Mouse (Mus musculus) MEL (cell line): Measurements from ENCODE around the gene Mbd6. TPM values are rescaled to one million over a fixed set of nuclear protein-coding genes. Genes with fewer than 3 reads are reported as not detected.

Source experiments
- DNase-seq: peaks from one replicate; pipeline ENCODE4 v3.0.0; 2011; ENCODE audit warnings: low read depth, low spot score
- H3K27ac ChIP-seq: 2 replicates; pipeline ENCODE4 v1.5.1; 2012; ENCODE audit warnings: low read depth, mild to moderate bottlenecking, control low read depth, low read length, moderate library complexity; ENCODE audit not compliant: control insufficient read depth
- H3K27me3 ChIP-seq, 2 experiments: fragments of 150-350 bp in 1 of 2; sonication (generic) in 1 of 2; 2 replicates each; pipeline ENCODE4 v1.6.1; 2012; ENCODE audit warnings: low read length in 2 of 2, mild to moderate bottlenecking in 2 of 2, improper control_type of control experiment in 1 of 2, moderate library complexity in 1 of 2; ENCODE audit not compliant: insufficient read depth in 2 of 2, control insufficient read depth in 1 of 2
- H3K36me3 ChIP-seq, 2 experiments: 2 replicates each; pipeline ENCODE4 v1.6.1; 2012 to 2014; ENCODE audit warnings: low read length in 2 of 2, improper control_type of control experiment in 1 of 2, inconsistent platforms in 1 of 2, mild to moderate bottlenecking in 1 of 2; ENCODE audit not compliant: insufficient read depth in 2 of 2, control insufficient read depth in 1 of 2
- H3K4me1 ChIP-seq, 2 experiments: fragments of 150-350 bp in 1 of 2; sonication (generic) in 1 of 2; 2 replicates each; pipeline ENCODE4 v1.6.1; 2012; ENCODE audit warnings: low read length in 2 of 2, improper control_type of control experiment in 1 of 2, mild to moderate bottlenecking in 1 of 2; ENCODE audit not compliant: insufficient read depth in 2 of 2, control insufficient read depth in 1 of 2
- H3K4me3 ChIP-seq, 2 experiments: fragments of 150-350 bp in 1 of 2; sonication (generic) in 1 of 2; 2 replicates each; pipeline ENCODE4 v1.5.1; 2012; ENCODE audit warnings: low read depth in 2 of 2, low read length in 2 of 2, mild to moderate bottlenecking in 2 of 2, moderate library complexity in 2 of 2, control low read depth in 1 of 2, improper control_type of control experiment in 1 of 2; ENCODE audit not compliant: control insufficient read depth in 1 of 2, insufficient read depth in 1 of 2
- H3K79me2 ChIP-seq: 2 replicates; pipeline ENCODE4 v1.6.1; 2012; ENCODE audit warnings: mild to moderate bottlenecking, low read length, moderate library complexity; ENCODE audit not compliant: control insufficient read depth, poor library complexity, insufficient read depth
- H3K9ac ChIP-seq: 2 replicates; pipeline ENCODE4 v1.6.1; 2012; ENCODE audit warnings: low read depth, mild to moderate bottlenecking, control low read depth, low read length, moderate library complexity; ENCODE audit not compliant: control insufficient read depth, poor library complexity, severe bottlenecking
- H3K9me3 ChIP-seq: fragments of 150-350 bp; sonication (generic); replicated peaks from 2 replicates; pipeline ENCODE4 v1.6.1; 2012; ENCODE audit warnings: mild to moderate bottlenecking, low read length, improper control_type of control experiment, moderate library complexity; ENCODE audit not compliant: insufficient read depth
- BHLHE40 ChIP-seq: IDR thresholded peaks from 2 replicates; pipeline ENCODE4 v1.6.1; 2012; ENCODE audit warnings: low read depth, mild to moderate bottlenecking, inconsistent platforms, low read length, improper control_type of control experiment, borderline replicate concordance
- CHD1 ChIP-seq: IDR thresholded peaks from 2 replicates; pipeline ENCODE4 v1.6.1; 2012; ENCODE audit warnings: low read depth, mild to moderate bottlenecking, inconsistent platforms, low read length, improper control_type of control experiment
- E2F4 ChIP-seq: IDR thresholded peaks from 2 replicates; pipeline ENCODE4 v1.6.1; 2011; ENCODE audit warnings: low read depth, low read length, improper control_type of control experiment, borderline replicate concordance
- EP300 ChIP-seq, 2 experiments: IDR thresholded peaks; 2 replicates each; pipeline ENCODE4 v1.6.1; 2011; ENCODE audit warnings: improper control_type of control experiment in 2 of 2, low read length in 2 of 2, low read depth in 1 of 2, mild to moderate bottlenecking in 1 of 2
- ETS1 ChIP-seq: IDR thresholded peaks from 2 replicates; pipeline ENCODE4 v1.6.1; 2012; ENCODE audit warnings: low read depth, mild to moderate bottlenecking, inconsistent platforms, low read length, improper control_type of control experiment, moderate library complexity
- GABPA ChIP-seq: IDR thresholded peaks from 2 replicates; pipeline ENCODE4 v1.6.1; 2012; ENCODE audit warnings: low read depth, mild to moderate bottlenecking, inconsistent platforms, low read length, improper control_type of control experiment, moderate library complexity
- GATA1 ChIP-seq: IDR thresholded peaks from 2 replicates; pipeline ENCODE4 v1.6.1; 2011; ENCODE audit warnings: low read depth, low read length, improper control_type of control experiment
- HCFC1 ChIP-seq: IDR thresholded peaks from 2 replicates; pipeline ENCODE4 v1.6.1; 2012; ENCODE audit warnings: low read depth, mild to moderate bottlenecking, inconsistent platforms, low read length, improper control_type of control experiment, moderate library complexity
- KAT2A ChIP-seq: conservative IDR thresholded peaks from 2 replicates; pipeline ENCODE4 v1.6.1; 2012; ENCODE audit warnings: low read depth, low read length, improper control_type of control experiment, inconsistent platforms
- MAX ChIP-seq: IDR thresholded peaks from 2 replicates; pipeline ENCODE4 v1.6.1; 2011; ENCODE audit warnings: low read length, improper control_type of control experiment
- MEF2A ChIP-seq: IDR thresholded peaks from 2 replicates; pipeline ENCODE4 v1.6.1; 2014; ENCODE audit warnings: low read depth, mild to moderate bottlenecking, inconsistent platforms, low read length, improper control_type of control experiment; ENCODE audit not compliant: poor library complexity, insufficient replicate concordance, severe bottlenecking; ENCODE audit errors: extremely low read depth
- POLR2A ChIP-seq, 2 experiments: IDR thresholded peaks; 2 replicates each; pipeline ENCODE4 v1.6.1; 2011 to 2012; ENCODE audit warnings: low read length in 2 of 2, mild to moderate bottlenecking in 2 of 2, control low read depth in 1 of 2, improper control_type of control experiment in 1 of 2, low read depth in 1 of 2, moderate library complexity in 1 of 2; ENCODE audit not compliant: control insufficient read depth in 1 of 2, insufficient read depth in 1 of 2, poor library complexity in 1 of 2
- POLR2AphosphoS5 ChIP-seq: IDR thresholded peaks from 2 replicates; pipeline ENCODE4 v1.6.1; 2012; ENCODE audit warnings: low read depth, borderline replicate concordance, mild to moderate bottlenecking, inconsistent platforms, low read length, moderate library complexity, mixed read lengths
- RCOR1 ChIP-seq: IDR thresholded peaks from 2 replicates; pipeline ENCODE4 v1.6.1; 2012; ENCODE audit warnings: low read depth, mild to moderate bottlenecking, inconsistent platforms, low read length, improper control_type of control experiment
- SIN3A ChIP-seq: IDR thresholded peaks from 2 replicates; pipeline ENCODE4 v1.6.1; 2012; ENCODE audit warnings: low read length, improper control_type of control experiment, inconsistent platforms
- TAL1 ChIP-seq: IDR thresholded peaks from 2 replicates; pipeline ENCODE4 v1.6.1; 2012; ENCODE audit warnings: mild to moderate bottlenecking, inconsistent platforms, low read length, moderate library complexity, mixed read lengths
- UBTF ChIP-seq: IDR thresholded peaks from 2 replicates; pipeline ENCODE4 v1.6.1; 2012; ENCODE audit warnings: low read depth, mild to moderate bottlenecking, inconsistent platforms, low read length, improper control_type of control experiment, moderate library complexity, borderline replicate concordance; ENCODE audit not compliant: insufficient read depth
- ZKSCAN1 ChIP-seq: IDR thresholded peaks from 2 replicates; pipeline ENCODE4 v1.6.1; 2012; ENCODE audit warnings: low read depth, mild to moderate bottlenecking, inconsistent platforms, low read length, improper control_type of control experiment, moderate library complexity
- ZMIZ1 ChIP-seq: IDR thresholded peaks from 2 replicates; pipeline ENCODE4 v1.6.1; 2012; ENCODE audit warnings: low read depth, mild to moderate bottlenecking, inconsistent platforms, low read length, improper control_type of control experiment, moderate library complexity
- polyA plus RNA-seq, 2 experiments: library from polyadenylated mRNA; stranded (reverse) in 1 of 2; unstranded in 1 of 2; fragments of >175 nt in 1 of 2; fragments of >200 nt in 1 of 2; gene quantifications; 2 replicates each; pipeline versions ENCODE4 v1.2.1 to v1.2.4; 2012; ENCODE audit warnings: low replicate concordance in 2 of 2, low read depth in 1 of 2; ENCODE audit not compliant: insufficient read length in 2 of 2, insufficient read depth in 1 of 2, missing spikeins in 1 of 2
- total RNA-seq: library from RNA; depleted of rRNA; stranded (reverse); fragments of 300-350 nt; gene quantifications from 2 replicates; pipeline ENCODE4 v1.2.3, GENCODE M21; 2012

Gene Mbd6
- total and polyA plus RNA-seq, 3 experiments: 4.2 to 44.8 TPM; not detected in 1

GRCm38 (mm10) chr10:127303136-127303535 is 14.3 kb upstream of the Mbd6 start:
- H3K27ac ChIP-seq: no peak overlapping the region
- H3K4me3 ChIP-seq: no peak overlapping the region
- no peak for DNase-seq
- H3K9ac ChIP-seq: no peak overlapping the region
- peaks cover 0 to 37% of the 10 kb centered on the region in 2 experiments; a peak in 2 of 4 replicates for H3K36me3 ChIP-seq
- H3K9me3 ChIP-seq: no peaks in the 10 kb centered on the region
- no peaks in the 10 kb centered on the region for H3K27me3 ChIP-seq
- no peaks in the 10 kb centered on the region for H3K4me1 ChIP-seq
- no peak for TF ChIP-seq RCOR1
- TF ChIP-seq MAX: no peak
- no peak for TF ChIP-seq ETS1
- TF ChIP-seq GABPA: no peak
- TF ChIP-seq CHD1: no peak
- TF ChIP-seq UBTF: no peak
- TF ChIP-seq TAL1: no peak
- no peak for TF ChIP-seq KAT2A
- TF ChIP-seq ZMIZ1: no peak
- no peak for TF ChIP-seq E2F4
- TF ChIP-seq SIN3A: no peak
- no peak for TF ChIP-seq HCFC1
- TF ChIP-seq GATA1: no peak
- no peak for TF ChIP-seq POLR2AphosphoS5
- TF ChIP-seq MEF2A: no peak
- TF ChIP-seq EP300 (IDR thresholded peaks at IDR 0.05; ENCODE audit: low read depth in 1 of 2, low read length in 2 of 2): no peak
- TF ChIP-seq ZKSCAN1: no peak
- peaks cover 3% of the 10 kb centered on the region; the same call in 1 of the 2 replicates for H3K79me2 ChIP-seq

GRCm38 (mm10) chr10:127300361-127300760 is 11.5 kb upstream of the Mbd6 start:
- no peak for DNase-seq
- H3K4me1 ChIP-seq: no peaks in the 10 kb centered on the region
- no peaks in the 10 kb centered on the region for H3K9me3 ChIP-seq
- TF ChIP-seq UBTF (no peak), POLR2AphosphoS5 (no peak), POLR2A (IDR thresholded peaks at IDR 0.05; ENCODE audit: control insufficient read depth in 1 of 2, insufficient read depth in 1 of 2, low read depth in 1 of 2, low read length in 2 of 2, poor library complexity in 1 of 2) (no peak), BHLHE40 (no peak)
- no peaks in the 10 kb centered on the region for H3K27me3 ChIP-seq
- no peak overlapping the region for H3K27ac ChIP-seq
- no peak overlapping the region for H3K4me3 ChIP-seq
- H3K79me2 ChIP-seq: no peaks in the 10 kb centered on the region
- H3K9ac ChIP-seq: no peak overlapping the region
- peaks cover 0 to 28% of the 10 kb centered on the region in 2 experiments; a peak in 2 of 4 replicates for H3K36me3 ChIP-seq
